Mouse (Mus musculus) C2C12 (cell line): ENCODE measurements around the gene Il17a.

Experiments used
- CTCF ChIP-seq: IDR thresholded peaks from one replicate; pipeline ENCODE4 v1.5.1; 2011; ENCODE audit not compliant: control insufficient read depth, insufficient read depth, insufficient read length
- FOSL1 ChIP-seq: IDR thresholded peaks from one replicate; pipeline ENCODE4 v1.8.0; 2011; ENCODE audit warnings: mild to moderate bottlenecking, low read length; ENCODE audit not compliant: poor library complexity, insufficient read depth, severe bottlenecking
- MAX ChIP-seq: IDR thresholded peaks from one replicate; pipeline ENCODE4 v1.6.1; 2011; ENCODE audit warnings: mild to moderate bottlenecking, control low read depth
- MYOG ChIP-seq: IDR thresholded peaks from one replicate; pipeline ENCODE4 v1.6.1; 2011; ENCODE audit not compliant: control insufficient read depth, insufficient read length; ENCODE audit errors: extremely low read depth
- USF1 ChIP-seq: IDR thresholded peaks from one replicate; pipeline ENCODE4 v1.6.1; 2011; ENCODE audit warnings: low read depth, mild to moderate bottlenecking, control low read depth, moderate library complexity

DNA sequence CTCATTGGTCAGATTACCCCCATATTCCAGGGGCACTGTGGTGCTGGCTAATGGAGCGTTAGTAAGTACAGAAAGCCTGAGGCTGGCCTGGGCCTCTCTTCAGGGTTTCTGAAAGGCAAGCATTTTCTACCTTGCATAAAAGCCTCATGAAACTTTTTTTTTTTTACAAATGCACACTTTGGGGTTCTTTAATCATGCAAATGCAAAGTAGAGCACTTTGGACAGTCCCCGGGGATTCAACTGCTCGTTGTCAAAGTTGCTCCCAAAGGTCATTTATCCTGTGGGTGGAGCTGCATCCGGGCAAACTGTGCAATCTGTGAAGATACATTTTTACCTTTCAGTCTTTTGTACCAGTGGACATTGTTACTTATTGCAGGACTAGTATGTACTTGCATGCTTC, 30.7 kb downstream of the Il17a start:
- TF ChIP-seq CTCF (no peak), MAX (no peak), USF1 (no peak), MYOG (no peak), FOSL1 (no peak)
